Mouse (Mus musculus): ENCODE measurements around the gene Abcc6. TPM values are rescaled to one million over a fixed set of nuclear protein-coding genes. Genes with fewer than 3 reads are reported as not detected.

Abcc6 gene
- 0.57 and 0.99 TPM in 2 replicates for polyA plus RNA-seq (2015; fragmentation: Nextera tagmentation; extraction: Ambion mirVana)

GRCm38 (mm10) chr7:46030145-46030488, at the start of gene Abcc6:
TSS of gene Abcc6 (minus strand) at chr7:46030302.

DNA sequence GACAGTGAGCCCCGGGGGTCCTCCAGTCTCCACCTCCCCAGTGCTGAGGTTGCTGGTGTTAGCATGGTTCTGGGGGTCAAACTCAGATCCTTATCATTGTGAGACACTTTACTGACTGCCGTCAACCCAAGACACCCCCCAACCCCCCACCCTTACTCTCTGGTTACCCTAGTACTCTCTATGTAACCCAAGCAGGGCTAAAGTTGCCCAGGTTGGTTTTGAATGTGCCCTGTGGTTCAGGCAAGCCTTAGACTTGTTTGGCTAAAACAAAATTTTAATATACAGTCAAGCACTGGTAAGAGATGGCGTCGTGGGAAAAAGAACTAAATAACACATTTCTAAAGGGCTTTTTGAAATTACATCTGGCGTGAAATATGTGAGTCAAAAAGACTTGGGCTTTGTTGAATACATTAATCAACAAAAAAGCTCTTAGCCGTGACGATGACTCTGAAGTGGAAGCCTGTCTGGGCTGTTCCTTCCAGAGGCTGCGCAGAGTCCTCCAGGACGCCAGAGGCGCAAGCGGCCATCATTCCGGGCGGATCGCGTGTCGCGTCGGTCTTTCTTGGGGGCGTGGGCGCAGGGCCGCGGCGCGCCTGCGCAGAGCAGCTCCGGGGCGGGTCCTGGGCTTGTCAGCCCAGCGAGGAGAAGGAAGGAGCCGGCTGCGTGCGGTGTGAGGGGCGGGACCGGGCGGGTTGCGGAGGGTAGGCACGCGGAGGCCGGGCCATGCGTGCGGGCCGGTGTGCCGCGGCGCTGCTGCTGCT, 3.2 kb upstream of the Abcc6 start, which contains the start of gene Nomo1:
Gene Nomo1, plus strand, starts transcription at position 590 of the 761 bp plus-strand sequence.

DNA sequence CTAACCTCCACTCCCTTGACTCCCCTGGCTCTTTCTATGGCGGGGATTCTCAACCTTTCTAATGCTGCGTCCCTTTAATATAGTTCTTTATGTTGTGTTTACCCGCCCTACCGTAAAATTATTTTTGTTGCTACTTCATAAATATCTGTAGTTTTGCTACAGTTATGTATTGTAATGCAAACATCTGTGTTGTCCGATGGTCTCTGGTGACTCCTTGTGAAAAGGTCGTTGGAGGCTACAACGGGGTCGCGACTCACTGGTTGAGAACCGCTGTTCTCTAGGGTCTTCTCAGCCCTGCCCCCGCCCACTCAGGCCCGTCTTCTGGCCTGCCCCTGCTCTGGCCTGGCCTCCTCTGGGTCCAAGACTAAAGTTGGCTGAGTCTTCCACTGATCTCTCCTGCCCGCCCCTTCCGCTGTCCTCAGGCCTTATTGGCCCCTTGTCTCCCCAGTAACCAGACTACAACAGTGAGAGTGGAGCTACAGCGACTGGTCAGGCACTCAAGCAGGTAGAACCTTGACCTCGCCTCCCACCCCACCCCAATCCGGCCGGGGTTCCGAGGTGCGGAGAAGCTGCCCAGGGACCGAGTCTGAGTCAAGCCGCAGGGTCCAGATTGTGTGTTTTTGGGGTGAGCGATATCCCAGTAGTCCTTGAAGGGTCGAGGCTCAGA, 106.2 kb downstream of the Abcc6 start, which contains the start of gene Ccdc114:
Gene Ccdc114, plus strand, starts transcription at position 311 of the 667 bp plus-strand sequence.

GRCm38 (mm10) chr7:45921242-45921621, 108.9 kb downstream of the Abcc6 start, which contains the start of gene Emp3:
TSS of gene Emp3 (minus strand) at chr7:45921404.

Other genes starting within 250 kb of the Abcc6 start
- 1.4 and 2.0 TPM in 2 replicates for gene Lmtk3, start 246.6 kb downstream of the Abcc6 start, polyA plus RNA-seq (2015; fragmentation: Nextera tagmentation; extraction: Ambion mirVana)
- 0.54 and 0.91 TPM in 2 replicates for gene Sult2b1, start 245.6 kb downstream of the Abcc6 start, polyA plus RNA-seq (2015; fragmentation: Nextera tagmentation; extraction: Ambion mirVana)
- gene Cyth2, start 215.7 kb downstream of the Abcc6 start, polyA plus RNA-seq (2015; fragmentation: Nextera tagmentation; extraction: Ambion mirVana) = 89.1 and 99.9 TPM in 2 replicates
- gene Kcnj14, start 205.5 kb downstream of the Abcc6 start, polyA plus RNA-seq (2015; fragmentation: Nextera tagmentation; extraction: Ambion mirVana) = 0.36 and 0.38 TPM in 2 replicates
- 17.5 and 26.8 TPM in 2 replicates for gene Grwd1, start 199.4 kb downstream of the Abcc6 start, polyA plus RNA-seq (2015; fragmentation: Nextera tagmentation; extraction: Ambion mirVana)
- gene Kdelr1, start 157.5 kb downstream of the Abcc6 start, polyA plus RNA-seq (2015; fragmentation: Nextera tagmentation; extraction: Ambion mirVana) = 60.1 and 83.7 TPM in 2 replicates
- 0.55 and 0.84 TPM in 2 replicates for gene Grin2d, start 151.9 kb downstream of the Abcc6 start, polyA plus RNA-seq (2015; fragmentation: Nextera tagmentation; extraction: Ambion mirVana)
- 0.94 and 0.98 TPM in 2 replicates for gene Syngr4, start 133.6 kb downstream of the Abcc6 start, polyA plus RNA-seq (2015; fragmentation: Nextera tagmentation; extraction: Ambion mirVana)
- gene Tmem143, start 133.4 kb downstream of the Abcc6 start, polyA plus RNA-seq (2015; fragmentation: Nextera tagmentation; extraction: Ambion mirVana) = 5.0 and 10.1 TPM in 2 replicates
- 321 and 340 TPM in 2 replicates for gene Emp3, start 108.9 kb downstream of the Abcc6 start, polyA plus RNA-seq (2015; fragmentation: Nextera tagmentation; extraction: Ambion mirVana)
- 4.8 and 9.6 TPM in 2 replicates for gene Ccdc114, start 106.2 kb downstream of the Abcc6 start, polyA plus RNA-seq (2015; fragmentation: Nextera tagmentation; extraction: Ambion mirVana)
- 12.2 and 19.7 TPM in 2 replicates for gene Nomo1, start 3.4 kb upstream of the Abcc6 start, polyA plus RNA-seq (2015; fragmentation: Nextera tagmentation; extraction: Ambion mirVana)
- 0.19 and 0.20 TPM in 2 replicates for gene Kcnj11, start 70.5 kb upstream of the Abcc6 start, polyA plus RNA-seq (2015; fragmentation: Nextera tagmentation; extraction: Ambion mirVana)
- gene Abcc8, start 149.7 kb upstream of the Abcc6 start, polyA plus RNA-seq (2015; fragmentation: Nextera tagmentation; extraction: Ambion mirVana) = 0.51 and 1.8 TPM in 2 replicates
- 0.19 and 0.25 TPM in 2 replicates for gene Ush1c, start 208.2 kb upstream of the Abcc6 start, polyA plus RNA-seq (2015; fragmentation: Nextera tagmentation; extraction: Ambion mirVana)
- 0.01 and 0.05 TPM in 2 replicates for gene Otog, start 210.7 kb upstream of the Abcc6 start, polyA plus RNA-seq (2015; fragmentation: Nextera tagmentation; extraction: Ambion mirVana)